Mouse (Mus musculus) myocyte (in vitro differentiated cells): ENCODE measurements around the gene Nxt1.

Experiments used
- E2F4 ChIP-seq: IDR thresholded peaks from one replicate; pipeline ENCODE4 v1.6.1; 2011; ENCODE audit warnings: mild to moderate bottlenecking, control low read depth, moderate library complexity; ENCODE audit not compliant: insufficient read depth
- MAX ChIP-seq: IDR thresholded peaks from one replicate; pipeline ENCODE4 v1.6.1; 2011; ENCODE audit warnings: low read depth, mild to moderate bottlenecking, control low read depth
- MYOD1 ChIP-seq, 3 experiments: IDR thresholded peaks; one replicate each; pipeline ENCODE4 v1.6.1; 2011; ENCODE audit warnings: control low read depth in 2 of 3, low read depth in 2 of 3, mild to moderate bottlenecking in 2 of 3, moderate library complexity in 1 of 3; ENCODE audit not compliant: insufficient read length in 2 of 3, control insufficient read depth in 1 of 3
- MYOG ChIP-seq, 3 experiments: IDR thresholded peaks; one replicate each; pipeline ENCODE4 v1.6.1; 2011; ENCODE audit warnings: control low read depth in 2 of 3, low read depth in 2 of 3, mild to moderate bottlenecking in 2 of 3; ENCODE audit not compliant: insufficient read length in 2 of 3, control insufficient read depth in 1 of 3, insufficient read depth in 1 of 3
- POLR2A ChIP-seq: IDR thresholded peaks from one replicate; pipeline ENCODE4 v1.6.1; 2011; ENCODE audit warnings: low read depth, mild to moderate bottlenecking, control low read depth, moderate library complexity; ENCODE audit not compliant: insufficient read length
- POLR2AphosphoS2 ChIP-seq: IDR thresholded peaks from one replicate; pipeline ENCODE4 v1.6.1; 2011; ENCODE audit warnings: low read depth, control low read depth; ENCODE audit not compliant: insufficient read length
- REST ChIP-seq: IDR thresholded peaks from one replicate; pipeline ENCODE4 v1.6.1; 2011; ENCODE audit warnings: mild to moderate bottlenecking, control low read depth, moderate library complexity; ENCODE audit not compliant: insufficient read depth, insufficient read length
- SRF ChIP-seq: IDR thresholded peaks from one replicate; pipeline ENCODE4 v1.6.1; 2011; ENCODE audit warnings: low read depth; ENCODE audit not compliant: control insufficient read depth, insufficient read length
- TCF12 ChIP-seq: IDR thresholded peaks from one replicate; pipeline ENCODE4 v1.6.1; 2011; ENCODE audit warnings: mild to moderate bottlenecking, control low read depth; ENCODE audit not compliant: poor library complexity, insufficient read depth, severe bottlenecking
- TCF3 ChIP-seq: IDR thresholded peaks from one replicate; pipeline ENCODE4 v1.6.1; 2011; ENCODE audit warnings: low read depth, control low read depth; ENCODE audit not compliant: insufficient read length
- USF1 ChIP-seq: IDR thresholded peaks from one replicate; pipeline ENCODE4 v1.6.1; 2011; ENCODE audit warnings: low read depth, mild to moderate bottlenecking, control low read depth, moderate library complexity

- no peak for TF ChIP-seq POLR2A
- no peak for TF ChIP-seq MYOD1 (IDR thresholded peaks at IDR 0.05; ENCODE audit: control insufficient read depth in 1 of 3, insufficient read length in 2 of 3, low read depth in 2 of 3)
- TF ChIP-seq USF1 = no peak
- no peak for TF ChIP-seq TCF12
- no peak for TF ChIP-seq POLR2AphosphoS2
- no peak for TF ChIP-seq MAX
- no peak for TF ChIP-seq TCF3
- no peak for TF ChIP-seq MYOG (IDR thresholded peaks at IDR 0.05; ENCODE audit: control insufficient read depth in 1 of 3, insufficient read depth in 1 of 3, insufficient read length in 2 of 3, low read depth in 2 of 3)
- no peak for TF ChIP-seq SRF
- no peak for TF ChIP-seq E2F4
- no peak for TF ChIP-seq REST
Observed at GRCm38 (mm10) chr2:148685709-148686108, 13.3 kb downstream of the Nxt1 start.
